Mouse (Mus musculus): ENCODE measurements around the gene Dimt1.
"Not testable (repeated sequence)": the region's sequence is repeated elsewhere in the genome, so short reads cannot be mapped to it uniquely, and the experiment has no call there.

Dimt1 gene

GRCm38 (mm10) chr13:106946594-106947540 is at the start of gene Dimt1:
Gene Dimt1 (plus strand): TSS chr13:106947127.
- in situ Hi-C loops (cut with MboI, MseI): loop anchor here (5.0 kb wide), 1 partner anchor 155 kb away; no protein-coding TSS in a partner anchor

GRCm38 (mm10) chr13:106904637-106905036 is 42.3 kb upstream of the Dimt1 start:
- in situ Hi-C loops (cut with MboI, MseI): no loop called here

- in situ Hi-C loops (cut with MboI, MseI): not testable (repeated sequence)
Measured at GRCm38 (mm10) chr13:106905154-106905553, 41.8 kb upstream of the Dimt1 start.

- in situ Hi-C loops (cut with MboI, MseI): no loop called here
Measured at GRCm38 (mm10) chr13:106907273-106907672, 39.7 kb upstream of the Dimt1 start.

- in situ Hi-C loops (cut with MboI, MseI): no loop called here
Measured at GRCm38 (mm10) chr13:106910096-106910495, 36.8 kb upstream of the Dimt1 start.

GRCm38 (mm10) chr13:106913125-106913736 is 33.7 kb upstream of the Dimt1 start:
- in situ Hi-C loops (cut with MboI, MseI): no loop called here

- in situ Hi-C loops (cut with MboI, MseI): no loop called here
Measured at GRCm38 (mm10) chr13:106918322-106919050, 28.4 kb upstream of the Dimt1 start.

GRCm38 (mm10) chr13:106925921-106926320 is 21.0 kb upstream of the Dimt1 start:
- in situ Hi-C loops (cut with MboI, MseI): not testable (repeated sequence)

GRCm38 (mm10) chr13:106928296-106928695 is 18.6 kb upstream of the Dimt1 start:
- in situ Hi-C loops (cut with MboI, MseI): no loop called here

GRCm38 (mm10) chr13:106929201-106929600 is 17.7 kb upstream of the Dimt1 start:
- in situ Hi-C loops (cut with MboI, MseI): no loop called here

- in situ Hi-C loops (cut with MboI, MseI): no loop called here
Measured at GRCm38 (mm10) chr13:106935871-106936255, 11.1 kb upstream of the Dimt1 start.

- in situ Hi-C loops (cut with MboI, MseI): no loop called here
Measured at GRCm38 (mm10) chr13:106936256-106937137, 10.4 kb upstream of the Dimt1 start, which contains the start of gene Ipo11. Gene Ipo11 (minus strand): TSS chr13:106936958.

- in situ Hi-C loops (cut with MboI, MseI): no loop called here
Measured at GRCm38 (mm10) chr13:106937138-106937472, 9.8 kb upstream of the Dimt1 start.

- in situ Hi-C loops (cut with MboI, MseI): loop anchor here (5.0 kb wide), 1 partner anchor 1216 kb away; the partner anchor contains the start of genes Ercc8 and Ndufaf2
Measured at GRCm38 (mm10) chr13:106941211-106941976, 5.5 kb upstream of the Dimt1 start.

GRCm38 (mm10) chr13:106942721-106943120 is 4.2 kb upstream of the Dimt1 start:
- in situ Hi-C loops (cut with MboI, MseI): loop anchor here (5.0 kb wide), 1 partner anchor 1215 kb away; the partner anchor contains the start of genes Ercc8 and Ndufaf2

- in situ Hi-C loops (cut with MboI, MseI): loop anchor here (5.0 kb wide), 1 partner anchor 157 kb away; no protein-coding TSS in a partner anchor
Measured at GRCm38 (mm10) chr13:106945518-106945917, 1.4 kb upstream of the Dimt1 start.

GRCm38 (mm10) chr13:106947583-106947982 is 656 bp downstream of the Dimt1 start:
- in situ Hi-C loops (cut with MboI, MseI): loop anchor here (5.0 kb wide), 1 partner anchor 155 kb away; no protein-coding TSS in a partner anchor

GRCm38 (mm10) chr13:106954880-106955279 is 8.0 kb downstream of the Dimt1 start:
- in situ Hi-C loops (cut with MboI, MseI): no loop called here

GRCm38 (mm10) chr13:106957554-106957953 is 10.6 kb downstream of the Dimt1 start:
- in situ Hi-C loops (cut with MboI, MseI): no loop called here

GRCm38 (mm10) chr13:106958286-106958685 is 11.4 kb downstream of the Dimt1 start:
- in situ Hi-C loops (cut with MboI, MseI): no loop called here
